Mouse (Mus musculus) adrenal gland, adult (tissue): ENCODE data around the gene Il2ra.

Experiments used
- DNase-seq, 2 experiments: peaks; one replicate each; pipeline ENCODE4 v3.0.0; 2022 to 2023; ENCODE audit warnings: low spot score in 1 of 2; ENCODE audit not compliant: inconsistent age in 2 of 2

Gene Il2ra

GRCm38 (mm10) chr2:11652780-11653179 is 10.2 kb downstream of the Il2ra start:
- peak in 1 of 2 experiments; percentile 52 for DNase-seq

DNA sequence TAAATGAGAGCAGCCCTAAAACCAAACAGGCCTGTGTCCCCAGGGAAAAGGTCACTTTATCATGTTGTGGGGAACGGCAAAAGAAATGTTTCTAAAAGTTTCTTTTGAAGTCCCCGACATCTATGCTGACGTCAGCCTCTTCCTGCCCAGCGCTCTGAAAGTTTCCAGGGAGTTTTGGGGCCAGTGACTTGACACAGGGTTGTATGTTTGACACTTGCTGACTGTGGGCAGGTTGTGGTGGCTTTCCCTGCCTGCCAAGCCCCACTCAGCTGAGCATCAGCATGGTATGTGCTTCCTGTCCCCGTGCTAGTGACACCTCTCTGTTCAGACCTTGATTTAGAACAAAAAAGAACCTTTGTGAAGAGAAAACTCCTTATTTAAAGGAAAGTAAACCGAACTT is 10.7 kb downstream of the Il2ra start:
- DNase-seq, result peak; percentile 60 to 76

DNA sequence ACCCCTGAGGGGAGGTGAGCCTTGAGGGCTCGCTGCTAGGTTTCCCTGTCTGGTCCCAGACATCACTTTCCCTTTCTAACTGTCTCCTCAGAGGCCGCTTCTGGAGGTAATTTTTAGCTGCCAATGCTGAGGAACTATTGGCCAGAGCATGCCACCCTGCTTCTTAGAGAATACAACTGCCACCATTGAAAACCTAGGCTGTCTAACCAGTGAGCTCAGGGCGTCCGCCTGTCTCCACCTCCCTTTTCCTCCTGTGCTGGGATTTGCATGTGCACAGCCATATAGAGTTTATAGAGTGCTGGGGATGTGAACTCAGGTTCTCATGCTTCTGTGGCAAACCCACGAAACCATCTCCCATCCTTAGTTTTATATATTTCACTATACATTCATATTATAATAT is 11.2 kb downstream of the Il2ra start:
- DNase-seq, result no peak

- DNase-seq, result peak in 1 of 2 experiments; percentile 36
Observed at GRCm38 (mm10) chr2:11654990-11655931, 12.7 kb downstream of the Il2ra start.

DNA sequence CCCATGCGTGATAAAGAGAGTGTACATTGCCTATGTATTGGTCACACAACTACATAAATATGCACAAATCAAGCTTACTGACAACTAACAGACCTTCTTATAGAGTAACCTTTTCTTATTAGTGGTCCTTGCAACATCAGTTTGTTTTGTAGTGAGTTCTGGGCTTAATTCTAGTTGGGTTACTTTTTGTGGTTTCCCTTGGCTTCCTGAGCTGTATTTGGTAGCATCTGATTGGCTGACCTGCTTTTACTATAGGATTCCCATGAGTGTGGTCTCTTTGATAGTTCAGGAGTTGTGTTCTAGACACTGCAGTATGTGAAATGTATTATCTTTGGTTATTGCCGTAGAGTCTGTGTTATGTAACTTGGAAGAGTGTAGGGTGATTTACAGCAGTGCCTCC is 15.0 kb downstream of the Il2ra start:
- DNase-seq, result no peak

GRCm38 (mm10) chr2:11659263-11659662 is 16.7 kb downstream of the Il2ra start:
- DNase-seq, result no peak

DNA sequence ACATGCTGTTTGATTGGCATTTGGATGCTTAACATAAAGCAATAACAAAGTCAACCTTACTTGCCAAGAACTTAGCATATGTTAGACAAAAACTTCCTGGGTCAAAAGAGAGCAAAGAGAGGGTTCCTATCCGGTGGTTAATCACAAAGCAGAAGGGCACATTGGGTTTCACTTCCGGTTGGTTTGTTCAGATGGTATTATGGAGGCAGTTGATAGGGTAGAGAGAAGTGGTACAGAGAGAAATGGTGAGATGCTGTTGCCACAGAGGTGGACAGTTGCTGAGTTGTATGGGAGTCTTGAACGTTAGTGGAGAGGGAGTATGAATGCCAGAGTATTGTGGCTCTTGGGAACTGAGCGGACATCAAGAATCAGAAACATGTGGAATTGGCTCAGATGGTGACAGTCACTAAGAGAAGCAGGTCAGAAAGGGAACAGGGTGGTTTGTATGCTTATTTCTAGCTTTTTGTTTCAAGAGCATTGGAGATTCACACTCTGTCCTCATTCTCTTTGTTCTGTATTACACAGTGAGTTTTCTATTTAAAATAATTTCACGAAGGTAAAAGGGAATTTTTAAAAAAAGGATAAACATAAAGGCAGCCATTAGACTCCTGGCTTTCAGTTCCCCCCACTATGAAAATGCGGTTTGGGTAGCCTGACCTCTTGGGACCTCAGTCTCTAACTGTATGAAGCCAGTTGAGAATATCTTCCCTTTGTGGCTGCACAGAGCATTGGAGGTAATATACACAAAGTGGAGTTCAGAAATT is 19.7 kb downstream of the Il2ra start:
- no peak for DNase-seq

DNA sequence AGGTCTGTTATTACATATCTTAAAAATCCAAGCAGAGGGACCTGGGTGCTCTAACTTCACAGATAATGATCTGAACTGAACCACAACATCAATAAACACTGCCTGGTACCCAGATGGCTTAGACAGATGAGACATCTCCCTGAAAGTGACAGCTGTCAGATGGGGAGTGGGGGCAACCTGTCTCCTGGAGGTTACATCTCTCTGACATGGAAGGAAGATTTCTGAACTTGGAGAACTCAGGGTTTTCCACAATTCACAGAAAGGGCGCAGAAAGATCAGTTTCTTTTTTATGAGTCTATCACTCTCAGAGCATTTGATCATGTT is 20.3 kb downstream of the Il2ra start:
- no peak for DNase-seq

DNA sequence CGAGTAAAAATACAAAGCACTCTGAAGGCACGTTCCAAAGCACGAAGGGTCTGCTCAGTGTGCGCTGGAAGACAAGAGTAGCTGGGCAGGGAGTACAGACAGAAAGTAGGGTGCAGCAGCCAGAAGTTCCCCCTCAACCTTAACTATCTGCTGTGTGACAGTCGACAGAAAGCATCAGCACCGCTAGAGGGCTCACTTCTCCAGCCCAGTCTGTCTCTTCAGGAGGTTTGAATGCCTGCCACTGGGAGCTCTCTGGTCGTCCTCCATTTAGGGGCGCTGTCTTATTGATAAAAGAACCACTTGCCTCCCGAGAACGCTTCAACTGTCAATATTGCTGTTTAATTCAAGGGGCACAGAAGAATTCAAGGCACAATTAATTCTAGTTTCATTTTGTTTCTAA is 21.4 kb downstream of the Il2ra start:
- peak; percentile 81 to 93 for DNase-seq

DNA sequence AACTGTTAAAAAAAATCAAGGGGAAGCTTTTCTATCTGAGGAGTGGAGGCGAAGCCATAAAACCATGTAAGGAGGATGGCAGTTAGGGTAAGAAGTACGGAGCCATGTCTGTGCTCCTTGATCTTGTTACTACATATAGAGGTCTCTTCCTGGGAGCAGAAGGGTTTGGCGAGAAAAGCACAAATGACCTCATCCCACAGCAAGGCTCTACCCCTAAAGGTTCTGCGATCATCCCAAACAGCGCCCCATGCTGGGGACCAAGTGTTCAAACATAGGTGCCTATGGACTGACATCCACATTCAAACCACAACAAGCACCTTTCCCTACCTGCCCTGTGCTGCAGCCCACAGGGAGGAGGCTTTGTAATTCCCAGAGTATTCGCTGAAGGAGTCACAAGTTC is 21.8 kb downstream of the Il2ra start:
- DNase-seq, result peak; percentile 42 to 67

- DNase-seq, result peak in 1 of 2 experiments; percentile 52
Observed at GRCm38 (mm10) chr2:11664806-11665205, 22.2 kb downstream of the Il2ra start.

GRCm38 (mm10) chr2:11665326-11665725 is 22.7 kb downstream of the Il2ra start:
- peak in 1 of 2 experiments; percentile 61 for DNase-seq

GRCm38 (mm10) chr2:11672144-11672543 is 29.5 kb downstream of the Il2ra start:
- peak in 1 of 2 experiments; percentile 50 for DNase-seq

DNA sequence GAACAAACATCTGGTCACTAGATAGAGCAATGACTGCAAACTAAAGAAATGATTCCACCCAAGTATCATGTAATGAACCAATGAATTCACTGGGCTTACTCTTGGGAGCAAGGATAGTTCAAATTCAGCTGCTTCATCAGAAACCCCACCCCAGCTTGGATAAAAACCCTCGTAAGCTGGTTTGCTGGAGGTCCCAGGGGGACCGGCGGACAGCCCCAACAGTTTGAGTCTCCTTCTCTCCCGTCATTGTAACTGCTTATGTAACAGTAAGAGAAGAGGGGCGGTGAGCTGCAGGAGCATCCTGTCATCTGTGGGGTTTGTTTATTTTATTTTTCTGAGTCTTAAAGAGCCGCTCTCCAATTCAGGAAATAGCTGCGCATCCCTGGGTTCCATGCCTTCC is 37.0 kb downstream of the Il2ra start:
- DNase-seq, result no peak

DNA sequence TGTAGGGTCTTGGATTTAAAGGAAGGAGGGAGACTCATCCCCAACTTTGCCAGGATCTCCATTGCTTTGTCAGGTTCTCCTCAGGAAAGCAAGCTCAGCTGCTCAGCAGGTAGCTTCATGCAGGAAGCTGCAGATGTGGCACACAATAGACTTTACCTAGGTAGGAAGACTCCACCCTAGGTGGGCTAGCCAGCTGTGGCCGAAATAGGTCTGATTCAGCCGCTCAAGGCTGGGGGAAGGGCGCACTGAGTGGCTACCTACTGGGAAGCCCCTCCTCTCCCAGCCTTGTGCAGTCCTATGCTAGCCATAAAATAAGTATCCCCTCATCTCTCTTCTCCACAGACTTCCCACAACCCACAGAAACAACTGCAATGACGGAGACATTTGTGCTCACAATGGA is 40.1 kb downstream of the Il2ra start:
- no peak for DNase-seq

DNA sequence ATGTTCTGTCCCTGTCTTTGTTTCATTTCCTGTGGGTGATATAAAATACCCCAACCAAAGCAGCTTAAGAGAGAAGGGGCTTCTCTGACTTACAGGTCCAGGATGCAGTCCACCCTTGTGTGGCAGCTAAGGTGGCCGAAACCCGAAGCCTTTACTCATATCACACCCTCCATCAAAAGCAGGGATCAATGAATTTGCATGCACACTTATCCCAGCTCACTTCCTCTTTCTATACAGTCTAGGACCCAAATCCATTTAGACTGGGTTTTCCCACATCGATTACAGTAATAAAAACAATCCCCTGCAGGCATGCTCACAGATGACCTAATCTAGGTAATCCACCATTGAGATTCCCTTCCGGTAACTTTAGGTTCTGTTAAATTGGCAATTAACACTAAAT is 43.9 kb downstream of the Il2ra start:
- DNase-seq, result no peak

GRCm38 (mm10) chr2:11687436-11687835 is 44.8 kb downstream of the Il2ra start:
- peak in 1 of 2 experiments; percentile 68 for DNase-seq

GRCm38 (mm10) chr2:11690201-11690890 is 47.7 kb downstream of the Il2ra start:
- DNase-seq, result no peak

GRCm38 (mm10) chr2:11693352-11693751 is 50.7 kb downstream of the Il2ra start:
- DNase-seq, result peak in 1 of 2 experiments; percentile 49

- no peak for DNase-seq
Observed at GRCm38 (mm10) chr2:11694104-11694503, 51.5 kb downstream of the Il2ra start.

DNA sequence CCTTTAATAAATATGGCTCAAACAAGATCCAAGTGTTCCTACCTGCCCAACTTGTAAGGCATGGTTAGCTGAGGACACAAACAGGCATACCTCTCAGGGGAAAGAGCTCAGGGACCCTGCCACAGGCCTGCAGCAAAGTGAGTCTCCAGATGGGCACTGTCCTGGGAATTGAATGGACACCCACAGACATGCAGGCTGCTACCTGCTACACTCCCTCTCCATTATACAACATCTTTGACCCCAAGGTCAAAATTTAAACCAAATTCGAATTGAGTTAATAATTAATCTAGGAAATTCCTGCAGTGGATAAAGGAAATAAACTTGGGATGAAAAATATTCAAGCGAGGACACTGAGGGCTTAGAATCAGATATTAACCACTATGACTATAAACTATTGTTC is 53.3 kb downstream of the Il2ra start:
- no peak for DNase-seq

DNA sequence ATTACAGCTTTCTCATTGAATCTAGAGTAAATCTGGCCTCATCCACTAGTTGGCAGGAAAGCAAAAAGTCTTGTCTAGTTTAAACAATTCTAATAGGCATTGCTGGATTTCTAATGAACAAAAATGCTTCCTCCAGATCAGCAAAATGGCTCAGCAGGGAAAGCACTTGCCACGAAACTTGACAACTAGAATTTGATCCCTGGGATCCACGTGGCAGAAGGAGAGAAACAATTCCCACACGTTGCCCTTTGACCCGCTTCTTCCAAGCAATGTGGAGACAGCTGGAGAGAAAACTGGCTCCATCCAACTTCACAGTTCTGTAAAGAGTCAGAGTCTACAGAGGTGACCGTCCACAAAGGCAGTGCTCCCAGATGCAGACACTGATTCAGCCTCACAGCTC is 56.4 kb downstream of the Il2ra start:
- no peak for DNase-seq
